Comparison of ENCODE assay signal across 10 mouse cellular contexts in genomic region chr15:59777307-59777871, GRCm38 (mm10).
A peak's percentile ranks its signal among the peaks of the same experiment; 100 is the strongest.
DNase-seq lines count a peak whose midpoint lies in the region; ATAC-seq lines count a peak whose summit lies in the region.
"Had no signal": no experiment of that assay in that cellular context is flagged by ENCODE, and none has a peak within 500 bp of the region (broad histone marks: within the 10 kb centered on the region; RNA-seq: fewer than 3 reads in every experiment).

No protein-coding gene starts in this region.

- no peak for ATAC-seq in erythroid progenitor cell, adult 5-6 weeks (replicated peaks; ENCODE audit: low FRiP score, poor library complexity, severe bottlenecking)
- no peak for ATAC-seq in hindbrain, embryonic 14.5 days (ENCODE audit: low FRiP score)

- no peaks in the 10 kb centered on the region for H3K27me3 ChIP-seq in heart, embryonic 10.5 days (ENCODE audit: insufficient read depth, poor library complexity, severe bottlenecking)
- no peaks in the 10 kb centered on the region for H3K27me3 ChIP-seq in hindbrain, embryonic 14.5 days (ENCODE audit: control insufficient read depth, insufficient read depth, low read length)
- H3K27me3 ChIP-seq: midbrain, embryonic 12.5 days had no signal

- H3K9me3 ChIP-seq in heart, embryonic 10.5 days = no peaks in the 10 kb centered on the region
- H3K9me3 ChIP-seq in hindbrain, embryonic 14.5 days (ENCODE audit: control insufficient read depth, low read length) = no peaks in the 10 kb centered on the region
- H3K9me3 ChIP-seq: midbrain, embryonic 12.5 days had no signal

- no peak overlapping the region for H3K4me3 ChIP-seq in heart, embryonic 10.5 days
- H3K4me3 ChIP-seq in hindbrain, embryonic 14.5 days (replicated peaks; ENCODE audit: low read length) = no peak overlapping the region
- H3K4me3 ChIP-seq: erythroblast, embryonic 14.5 days; midbrain, embryonic 12.5 days had no signal

- no peak overlapping the region for H3K9ac ChIP-seq in hindbrain, embryonic 14.5 days
- H3K9ac ChIP-seq: midbrain, embryonic 12.5 days had no signal

- WGBS in heart, embryonic 10.5 days = 85% methylated on average over 13 of the region's 13 CpGs
- 74% methylated on average over 13 of the region's 13 CpGs for WGBS in hindbrain, embryonic 14.5 days

- H3K36me3 ChIP-seq in heart, embryonic 10.5 days = no peaks in the 10 kb centered on the region
- no peaks in the 10 kb centered on the region for H3K36me3 ChIP-seq in hindbrain, embryonic 14.5 days (replicated peaks; ENCODE audit: control insufficient read depth, insufficient read depth)
- H3K36me3 ChIP-seq: midbrain, embryonic 12.5 days had no signal

- H3K27ac ChIP-seq in heart, embryonic 10.5 days = no peak overlapping the region
- no peak overlapping the region for H3K27ac ChIP-seq in hindbrain, embryonic 14.5 days
- H3K27ac ChIP-seq: midbrain, embryonic 12.5 days had no signal

- H3K4me2 ChIP-seq in hindbrain, embryonic 14.5 days (replicated peaks) = no peak overlapping the region
- H3K4me2 ChIP-seq: midbrain, embryonic 12.5 days had no signal

- H3K4me1 ChIP-seq in heart, embryonic 10.5 days = no peaks in the 10 kb centered on the region; the same call in 1 of the 2 replicates
- H3K4me1 ChIP-seq in hindbrain, embryonic 14.5 days (replicated peaks; ENCODE audit: control insufficient read depth, insufficient read depth, low read length) = no peaks in the 10 kb centered on the region
- H3K4me1 ChIP-seq: midbrain, embryonic 12.5 days had no signal

- DNase-seq in heart, adult 11 months = peak; percentile 100
- no peak for DNase-seq in heart, embryonic 10.5 days (ENCODE audit: low spot score)
- DNase-seq in adrenal gland, adult (ENCODE audit: inconsistent age in 2 of 2, low spot score in 1 of 2) = peak; percentile 82 to 92
- DNase-seq in gastrocnemius, postnatal 4 days (ENCODE audit: low spot score in 2 of 2) = peak; percentile 74 to 92
- DNase-seq in kidney, postnatal 25 days = peak; percentile 86 to 88
- peak; percentile 69 to 88 for DNase-seq in lung, postnatal 4 days
- DNase-seq in hindbrain, embryonic 14.5 days (ENCODE audit: low spot score) = no peak

Comparison
In these comparisons a context has a peak if more than half of its experiments do, and no peak if none do; other contexts are left out.
1. DNase-seq: peak in heart, adult 11 months (single experiment), adrenal gland, adult (2 of 2), gastrocnemius, postnatal 4 days (2 of 2), kidney, postnatal 25 days (2 of 2) and lung, postnatal 4 days (2 of 2); none in heart, embryonic 10.5 days (single experiment) and hindbrain, embryonic 14.5 days (single experiment).